Mouse (Mus musculus) bone marrow macrophage, adult 2 months (primary cell): ENCODE measurements at regions not wholly inside any gene's neighbourhood (a gene's known extent, or its start where the extent isn't known, plus 50 kb on each side); places are given as distances from the start of the nearest gene placed in this dataset.
A peak's percentile ranks its signal among the peaks of the same experiment; 100 is the strongest.
"Not testable (repeated sequence)": the region's sequence is repeated elsewhere in the genome, so short reads cannot be mapped to it uniquely, and the experiment has no call there.

Experiments
- H3K27ac ChIP-seq: 2 replicates; pipeline ENCODE4 v1.5.1; 2012; ENCODE audit warnings: low read depth, low read length; ENCODE audit not compliant: insufficient read depth
- H3K4me1 ChIP-seq: 2 replicates; pipeline ENCODE4 v1.6.1; 2012; ENCODE audit warnings: low read length; ENCODE audit not compliant: control insufficient read depth, insufficient read depth
- H3K4me3 ChIP-seq: 2 replicates; pipeline ENCODE4 v1.5.1; 2012; ENCODE audit warnings: mild to moderate bottlenecking, low read length, moderate library complexity; ENCODE audit not compliant: insufficient read depth
- CTCF ChIP-seq: IDR thresholded peaks from 2 replicates; pipeline ENCODE4 v1.5.1; 2012; ENCODE audit warnings: low read depth, mild to moderate bottlenecking, low read length, moderate library complexity
- POLR2A ChIP-seq: IDR thresholded peaks from 2 replicates; pipeline ENCODE4 v1.6.1; 2012; ENCODE audit warnings: mild to moderate bottlenecking, low read depth, low read length, borderline replicate concordance

DNA sequence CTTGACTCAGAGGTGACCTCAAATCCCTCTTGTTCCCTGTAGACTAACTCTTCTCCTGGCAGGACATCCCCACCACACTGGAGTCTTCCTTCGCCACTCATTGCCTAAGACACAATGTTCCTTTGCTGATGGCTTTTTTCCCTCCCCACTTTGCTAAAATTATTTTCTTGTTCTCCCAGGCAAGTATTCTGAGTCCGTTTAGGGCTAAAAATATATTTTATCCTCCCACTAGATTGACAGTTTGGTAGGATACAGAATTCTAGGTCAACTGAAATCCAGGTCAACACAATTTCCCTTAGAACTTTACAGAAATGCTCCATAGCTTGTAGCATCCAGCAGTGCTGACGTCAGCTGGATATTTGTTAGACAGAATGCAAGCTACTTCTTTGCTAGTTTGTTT is 324.7 kb upstream of the Gm6657 start:
- H3K27ac ChIP-seq: no peak overlapping the region
- no peak overlapping the region for H3K4me3 ChIP-seq
- TF ChIP-seq CTCF (no peak), POLR2A (no peak)
- H3K4me1 ChIP-seq: no peaks in the 10 kb centered on the region

DNA sequence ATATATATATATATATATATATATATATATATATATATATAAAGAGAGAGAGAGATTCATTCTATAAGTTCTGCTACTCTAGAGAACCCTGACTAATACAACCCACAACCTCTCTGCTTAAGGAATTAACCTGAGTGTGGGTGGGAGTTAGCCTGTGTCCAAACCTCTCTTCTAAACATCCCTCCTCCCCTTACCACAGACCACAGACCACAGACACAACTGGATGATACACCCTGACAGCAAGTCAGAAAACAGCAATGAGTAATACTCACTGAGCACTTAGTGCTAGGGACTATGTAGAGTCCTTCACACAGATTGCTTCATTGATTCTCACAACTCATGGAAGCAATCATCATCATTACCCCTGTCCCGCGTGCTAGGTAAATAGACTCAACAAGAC is 306.7 kb upstream of the Gm6657 start:
- TF ChIP-seq CTCF (no peak), POLR2A (no peak)
- Histone ChIP-seq H3K27ac (no peak overlapping the region), H3K4me1 (no peaks in the 10 kb centered on the region), H3K4me3 (no peak overlapping the region)

DNA sequence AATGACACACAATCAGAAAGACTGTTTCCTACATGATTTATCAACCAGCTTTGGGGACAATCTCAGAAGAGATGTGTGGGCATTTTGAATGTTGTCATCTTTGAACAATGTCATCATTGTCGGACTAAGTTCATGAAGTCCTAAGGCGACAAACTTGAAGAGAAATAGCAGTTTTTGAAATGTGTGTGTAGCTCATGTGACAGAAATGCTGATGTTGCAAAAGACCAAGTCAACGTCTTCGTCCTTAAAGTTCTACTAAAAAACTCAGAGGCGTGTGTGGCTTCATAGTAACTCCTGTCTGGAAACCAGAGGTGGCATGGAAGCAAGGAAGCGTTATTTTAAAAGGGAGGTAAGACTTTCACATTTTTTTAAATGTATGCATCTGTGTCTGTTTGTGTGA is 302.6 kb upstream of the Gm6657 start:
- TF ChIP-seq POLR2A (no peak), CTCF (no peak)
- no peaks in the 10 kb centered on the region for H3K4me1 ChIP-seq
- H3K4me3 ChIP-seq: no peak overlapping the region
- no peak overlapping the region for H3K27ac ChIP-seq

- no peak for TF ChIP-seq POLR2A
- no peak for TF ChIP-seq CTCF
- Histone ChIP-seq H3K27ac (no peak overlapping the region), H3K4me3 (no peak overlapping the region), H3K4me1 (no peaks in the 10 kb centered on the region)
These were observed 299.8 kb upstream of the Gm6657 start for GRCm38 (mm10) chr12:77894238-77894637.

DNA sequence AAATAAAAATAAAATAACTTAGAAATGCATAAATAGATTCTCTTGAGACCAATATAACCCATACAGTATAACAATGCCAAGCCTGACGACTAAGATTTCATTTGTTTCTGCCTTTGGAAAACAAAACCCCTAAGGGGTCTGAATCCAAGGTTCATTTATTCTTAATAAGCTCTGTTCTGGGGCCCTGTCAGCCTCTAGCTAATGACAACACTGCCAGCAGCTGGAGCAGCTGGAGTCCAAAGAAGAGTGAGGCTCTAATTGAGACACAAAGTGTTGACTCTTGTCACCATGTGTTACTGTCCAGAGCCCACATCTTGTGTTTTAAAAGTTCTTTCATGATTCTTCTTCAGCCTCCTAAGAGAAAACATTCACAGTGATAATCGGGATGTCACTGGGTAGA is 298.5 kb upstream of the Gm6657 start:
- Histone ChIP-seq H3K4me3 (no peak overlapping the region), H3K27ac (no peak overlapping the region)
- TF ChIP-seq CTCF (no peak), POLR2A (no peak)

GRCm38 (mm10) chr12:77898974-77899373 is 295.1 kb upstream of the Gm6657 start:
- not testable (repeated sequence) for H3K27ac ChIP-seq, H3K4me1 ChIP-seq, H3K4me3 ChIP-seq

More for the DNA sequence above, 298.5 kb upstream of the Gm6657 start:
- no peaks in the 10 kb centered on the region for H3K4me1 ChIP-seq

DNA sequence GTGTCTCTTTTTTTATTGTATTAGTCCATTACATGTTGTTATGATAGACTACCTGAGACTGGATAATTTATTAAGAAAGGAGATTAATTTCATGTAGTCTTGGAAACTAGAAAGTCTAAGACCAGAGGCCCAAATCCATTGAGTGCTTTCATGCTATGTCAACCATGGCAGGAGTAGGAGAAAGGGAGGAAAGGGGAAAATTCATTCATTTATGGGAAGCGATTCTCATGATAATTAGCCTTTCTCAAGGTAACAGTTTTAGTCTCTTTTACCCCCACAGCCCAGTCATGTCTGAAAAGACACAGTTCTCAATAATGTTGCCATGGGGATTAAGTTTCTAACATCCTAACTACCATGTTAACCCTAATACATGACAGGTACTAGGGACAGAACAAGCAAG is 292.8 kb upstream of the Gm6657 start:
- TF ChIP-seq CTCF: no peak
- TF ChIP-seq POLR2A: no peak
- Histone ChIP-seq H3K4me3 (no peak overlapping the region), H3K4me1 (no peaks in the 10 kb centered on the region), H3K27ac (no peak overlapping the region)

- Histone ChIP-seq H3K4me3 (no peak overlapping the region), H3K27ac (no peak overlapping the region), H3K4me1 (no peaks in the 10 kb centered on the region)
- TF ChIP-seq CTCF (no peak), POLR2A (no peak)
These were observed 281.0 kb upstream of the Gm6657 start for GRCm38 (mm10) chr12:77912863-77913554.

DNA sequence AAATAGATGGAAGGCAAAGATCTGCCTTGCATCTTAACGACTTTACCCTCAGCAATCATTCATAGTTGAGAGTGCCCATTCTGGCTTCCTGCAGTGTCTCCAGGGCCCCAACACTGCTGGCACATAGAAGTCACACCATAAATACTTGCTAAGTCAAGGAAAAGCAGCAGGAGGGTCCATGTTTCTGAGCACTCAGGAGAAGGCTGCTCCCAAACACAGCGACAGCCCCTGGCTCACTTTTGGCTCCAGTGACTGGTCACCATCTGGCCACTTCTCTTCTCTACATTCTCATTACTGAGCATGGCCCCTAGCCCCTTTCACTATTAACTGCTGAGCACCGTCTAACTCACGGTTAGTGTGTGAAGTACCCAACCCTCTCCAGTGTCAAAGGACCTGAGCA is 265.3 kb upstream of the Gm6657 start:
- Histone ChIP-seq H3K27ac (no peak overlapping the region), H3K4me1 (no peaks in the 10 kb centered on the region), H3K4me3 (no peak overlapping the region)
- no peak for TF ChIP-seq POLR2A
- no peak for TF ChIP-seq CTCF

- Histone ChIP-seq H3K4me1 (no peaks in the 10 kb centered on the region), H3K27ac (no peak overlapping the region), H3K4me3 (no peak overlapping the region)
- no peak for TF ChIP-seq POLR2A
- no peak for TF ChIP-seq CTCF
These were observed 264.5 kb upstream of the Gm6657 start for GRCm38 (mm10) chr12:77929571-77929970.

DNA sequence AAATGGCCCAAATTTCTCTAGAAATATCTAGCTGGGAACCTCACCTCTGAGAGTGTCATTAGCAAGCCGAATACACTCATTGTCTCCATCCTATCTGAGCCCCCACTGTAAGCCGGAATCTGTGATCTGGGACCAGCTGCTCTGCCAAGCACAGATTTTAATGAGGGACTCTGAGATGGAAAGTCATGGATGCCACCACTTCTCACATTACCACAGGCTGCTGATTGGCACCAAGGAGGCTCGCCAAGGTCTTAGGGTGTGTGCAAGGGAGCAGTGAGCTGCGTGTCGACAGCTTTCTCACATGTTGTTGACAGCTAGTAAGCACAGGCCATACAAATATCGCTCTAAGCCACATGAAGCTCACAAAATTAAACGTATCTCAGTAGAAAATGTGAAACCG is 250.1 kb upstream of the Gm6657 start:
- Histone ChIP-seq H3K4me3 (no peak overlapping the region), H3K4me1 (no peaks in the 10 kb centered on the region), H3K27ac (no peak overlapping the region)
- TF ChIP-seq POLR2A (no peak), CTCF (no peak)

GRCm38 (mm10) chr12:77949474-77950017 is 244.5 kb upstream of the Gm6657 start:
- TF ChIP-seq CTCF (no peak), POLR2A (no peak)
- no peak overlapping the region for H3K27ac ChIP-seq
- H3K4me1 ChIP-seq: no peaks in the 10 kb centered on the region
- H3K4me3 ChIP-seq: peak overlapping the region; percentile 23
